ENCODE assay signal across 17 mouse cellular contexts in genomic region chr4:149394292-149394691, GRCm38 (mm10).
"Had no signal": no experiment of that assay in that cellular context is flagged by ENCODE, and none has a peak within 500 bp of the region (broad histone marks: within the 10 kb centered on the region; RNA-seq: fewer than 3 reads in every experiment).

No protein-coding gene starts in this region.

- H3K9me3 ChIP-seq: kidney, embryonic 15.5 days; liver, embryonic 12.5 days; liver, embryonic 15.5 days; lung, embryonic 15.5 days; megakaryocyte, embryonic 14.5 days; midbrain, embryonic 10.5 days; midbrain, embryonic 13.5 days had no signal

- H3K9ac ChIP-seq: kidney, embryonic 15.5 days; liver, embryonic 12.5 days; liver, embryonic 15.5 days; lung, embryonic 15.5 days; midbrain, embryonic 13.5 days had no signal

- H3K4me3 ChIP-seq: kidney, embryonic 15.5 days; left cerebral cortex, adult 2 months; liver, embryonic 12.5 days; liver, embryonic 15.5 days; lung, embryonic 15.5 days; megakaryocyte, embryonic 14.5 days; midbrain, embryonic 10.5 days; midbrain, embryonic 13.5 days; myocyte had no signal

- ATAC-seq: inflammation-experienced regulatory T-cells, adult 6 months; liver, embryonic 12.5 days; midbrain, embryonic 13.5 days; midbrain, embryonic 16.5 days had no signal

- H3K27ac ChIP-seq: left cerebral cortex, adult 2 months; liver, embryonic 12.5 days; lung, embryonic 15.5 days; midbrain, embryonic 10.5 days; midbrain, embryonic 13.5 days had no signal

- DNase-seq: kidney, postnatal 10 days; layer of hippocampus, postnatal 36 days; lung, adult 18-20 months; lung, postnatal 10 days; lung, postnatal 36 days; thymus, postnatal 25 days had no signal

- H3K4me2 ChIP-seq: kidney, embryonic 15.5 days; liver, embryonic 12.5 days; liver, embryonic 15.5 days; lung, embryonic 15.5 days; midbrain, embryonic 13.5 days had no signal

- H3K27me3 ChIP-seq: kidney, embryonic 15.5 days; liver, embryonic 12.5 days; liver, embryonic 15.5 days; lung, embryonic 15.5 days; megakaryocyte, embryonic 14.5 days; midbrain, embryonic 13.5 days had no signal
